Mouse (Mus musculus) urinary bladder, postnatal 4 days (tissue): Measurements from ENCODE around the gene Gh.
"Not testable (repeated sequence)": the region's sequence is repeated elsewhere in the genome, so short reads cannot be mapped to it uniquely, and the experiment has no call there.

ENCODE experiments used
- DNase-seq, 2 experiments: peaks; one replicate each; pipeline ENCODE4 v3.0.0; 2021 to 2022; ENCODE audit warnings: low spot score in 2 of 2

Gh gene

GRCm38 (mm10) chr11:106301765-106302164 is at the start of gene Gh:
Gene Gh, minus strand, starts transcription at chr11:106301865.
- no peak for DNase-seq

DNA sequence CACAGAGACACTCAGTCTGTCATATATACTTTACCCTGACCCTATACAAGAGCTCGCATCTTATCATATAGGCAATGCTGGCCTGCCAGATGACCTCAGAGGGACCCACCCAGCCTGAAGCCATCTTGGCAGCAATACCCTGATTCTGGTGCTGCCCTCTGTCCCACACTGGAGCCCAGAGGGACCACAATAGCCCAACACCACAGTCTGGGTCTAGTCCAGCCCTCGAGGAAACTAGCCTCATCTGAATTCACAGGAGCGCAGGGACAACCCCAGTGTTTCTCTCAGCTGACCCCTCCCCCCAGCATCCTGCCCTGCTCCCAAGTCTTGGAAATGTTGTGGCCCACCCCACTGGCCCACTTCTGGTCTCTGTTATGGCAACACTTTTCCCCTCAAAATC is 49.6 kb upstream of the Gh start:
- no peak for DNase-seq

DNA sequence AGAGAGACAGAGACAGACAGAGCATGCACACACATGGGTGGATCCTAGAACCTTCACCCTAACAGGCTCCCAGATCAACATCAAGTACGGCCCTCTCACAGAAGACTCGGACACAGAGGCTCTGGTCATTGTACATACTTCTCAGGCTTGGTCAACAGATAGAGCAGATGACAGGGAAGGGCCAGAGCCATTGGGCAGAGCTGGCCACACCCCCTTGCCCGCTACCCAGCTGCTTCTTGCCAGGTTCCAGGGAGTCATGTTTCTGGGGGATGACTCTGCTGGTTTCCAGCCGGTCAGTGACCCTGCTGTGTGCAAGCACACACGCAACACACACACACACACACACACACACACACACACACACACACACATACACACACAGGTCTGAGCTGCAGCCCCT is 49.2 kb upstream of the Gh start:
- no peak for DNase-seq

DNA sequence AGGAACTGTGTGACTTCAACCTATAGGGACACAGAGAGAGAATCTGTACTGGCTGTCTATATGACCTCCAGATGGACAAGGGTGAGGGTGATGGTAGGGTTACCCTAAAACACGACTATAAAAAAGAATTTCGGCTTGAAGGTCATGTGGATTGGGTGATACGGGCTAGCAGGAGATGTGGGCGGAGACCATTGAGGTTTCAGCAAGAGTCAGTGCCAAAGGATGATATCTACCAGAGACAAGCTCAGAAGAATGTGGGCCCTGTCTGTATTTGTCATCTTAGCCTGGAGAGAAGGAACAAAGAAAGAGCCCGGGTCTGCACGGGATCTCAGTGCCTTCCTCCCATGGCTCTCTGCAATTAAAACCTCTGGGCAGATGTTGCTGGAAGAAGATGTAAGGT is 48.1 kb upstream of the Gh start:
- no peak for DNase-seq

DNA sequence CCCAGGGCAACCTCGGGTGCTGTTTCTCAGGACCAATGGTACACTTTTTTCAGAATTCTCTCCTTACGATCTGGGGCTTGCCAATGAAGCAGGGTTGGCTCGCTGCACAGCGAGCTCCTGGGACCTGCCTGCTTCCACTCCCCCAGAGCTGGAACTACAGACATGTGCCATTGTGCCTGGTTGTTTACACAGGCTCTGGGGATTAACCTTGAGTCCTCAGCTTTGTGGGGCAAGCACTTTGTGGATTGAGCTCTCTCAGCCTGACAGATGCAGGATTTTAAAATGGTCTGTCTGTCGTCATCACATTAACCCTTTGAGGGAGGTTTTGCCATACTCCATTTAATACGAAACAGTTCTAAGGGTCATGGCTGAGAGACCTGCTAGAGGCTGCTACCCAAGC is 43.2 kb upstream of the Gh start:
- DNase-seq = no peak

DNA sequence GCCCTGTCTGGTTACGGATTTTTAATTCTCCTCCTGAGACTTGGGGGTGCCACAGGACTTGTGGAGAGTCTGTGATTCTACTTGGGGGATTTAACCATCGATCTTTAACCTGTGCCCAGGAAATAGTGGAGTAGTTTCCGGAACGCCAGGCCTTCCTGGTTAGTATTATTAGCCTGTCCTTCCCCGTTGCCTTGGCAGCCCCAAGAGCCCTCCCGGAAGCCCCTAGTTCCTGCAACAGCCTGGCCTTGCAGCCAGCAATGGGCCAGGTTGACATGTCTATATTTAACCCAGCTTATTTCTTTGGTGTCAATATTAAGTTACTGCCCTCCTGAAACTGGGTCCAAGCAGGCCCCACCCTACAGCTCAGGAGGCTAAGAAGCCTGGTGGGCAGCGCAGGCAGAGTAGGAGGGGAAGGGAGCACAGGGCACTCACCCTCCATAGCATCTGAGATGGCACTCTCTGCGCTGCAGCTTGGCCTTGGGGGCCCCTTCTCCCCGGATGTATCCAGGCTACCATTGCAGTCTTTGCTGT is 39.4 kb upstream of the Gh start:
- no peak for DNase-seq

DNA sequence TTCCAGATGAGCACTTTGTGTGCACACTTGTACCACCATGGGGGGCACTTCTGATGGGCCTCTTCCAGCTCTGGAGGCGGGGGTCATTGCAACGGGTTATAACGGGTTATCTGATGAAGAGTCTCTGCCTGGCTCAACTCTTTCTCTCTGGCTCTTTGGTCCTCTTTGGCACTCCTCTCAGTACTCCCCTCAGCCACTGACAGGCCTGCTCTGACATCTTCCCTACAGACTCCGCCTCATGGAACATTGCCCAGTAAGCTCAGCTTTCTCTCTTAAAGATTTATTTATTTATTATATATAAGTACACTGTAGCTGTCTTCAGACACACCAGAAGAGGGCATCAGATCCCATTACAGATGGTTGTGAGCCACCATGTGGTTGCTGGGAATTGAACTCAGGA is 37.7 kb upstream of the Gh start:
- not testable (repeated sequence) for DNase-seq

DNA sequence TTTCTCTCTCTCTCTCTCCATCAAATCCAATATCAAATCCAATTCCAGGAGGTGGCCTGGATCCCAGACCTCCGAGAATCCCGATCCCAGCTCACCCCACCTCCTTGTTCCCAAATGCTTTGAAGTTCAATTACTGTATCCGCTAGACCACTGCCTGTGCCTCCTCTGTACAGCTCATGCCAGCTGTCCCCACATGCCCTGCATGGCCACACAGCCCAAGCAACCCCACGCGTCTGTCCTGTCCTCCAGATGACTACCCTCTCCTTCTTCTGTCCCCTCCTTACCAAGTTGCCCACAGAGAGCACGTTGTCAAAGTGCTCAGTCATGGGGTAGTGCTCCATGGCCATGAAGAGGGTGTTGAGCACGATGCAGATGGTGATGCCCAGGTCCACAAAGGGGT is 37.2 kb upstream of the Gh start:
- no peak for DNase-seq

- DNase-seq = no peak
Measured at GRCm38 (mm10) chr11:106338029-106338428, 36.4 kb upstream of the Gh start.

GRCm38 (mm10) chr11:106334066-106334465 is 32.4 kb upstream of the Gh start:
- DNase-seq = no peak

DNA sequence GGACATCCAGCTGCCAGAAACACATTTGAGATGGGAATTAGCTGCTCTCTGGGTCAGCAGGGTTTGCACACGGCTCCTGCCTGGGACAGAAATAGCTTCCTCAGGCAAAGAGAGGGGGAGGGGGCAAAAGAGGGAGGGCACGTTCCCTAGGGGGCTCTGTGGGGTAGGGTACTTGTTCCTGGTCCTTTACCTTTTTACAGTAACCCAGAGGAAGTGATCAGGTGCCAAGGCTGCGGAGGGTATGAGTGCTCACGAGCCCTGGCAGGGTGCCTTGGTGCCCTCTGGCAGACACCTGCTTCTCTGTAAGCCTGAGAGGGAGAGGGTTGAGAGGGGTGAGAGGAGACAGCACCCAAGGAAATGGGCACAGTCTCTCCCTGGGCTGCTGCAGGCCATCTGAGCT is 30.8 kb upstream of the Gh start:
- DNase-seq = no peak

DNA sequence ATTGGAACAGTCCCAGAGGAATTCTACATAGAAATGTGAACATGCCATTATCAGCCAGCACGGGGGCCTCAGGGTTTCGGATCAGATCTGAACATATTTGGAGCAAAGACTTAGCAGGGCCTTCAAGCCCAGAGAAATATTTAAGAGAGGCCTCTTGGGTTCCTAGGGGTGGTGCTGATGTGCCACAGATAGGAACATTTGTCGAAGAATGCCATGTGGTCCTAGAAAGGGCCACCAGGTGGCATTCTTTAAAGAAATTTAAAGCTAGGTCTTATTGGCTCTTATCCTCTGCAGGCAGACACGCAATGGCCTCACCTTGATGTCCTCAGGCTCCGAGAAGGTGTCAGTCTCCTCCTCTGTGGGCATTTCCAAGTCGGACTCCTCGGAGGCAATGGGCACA is 28.0 kb upstream of the Gh start:
- no peak for DNase-seq

DNA sequence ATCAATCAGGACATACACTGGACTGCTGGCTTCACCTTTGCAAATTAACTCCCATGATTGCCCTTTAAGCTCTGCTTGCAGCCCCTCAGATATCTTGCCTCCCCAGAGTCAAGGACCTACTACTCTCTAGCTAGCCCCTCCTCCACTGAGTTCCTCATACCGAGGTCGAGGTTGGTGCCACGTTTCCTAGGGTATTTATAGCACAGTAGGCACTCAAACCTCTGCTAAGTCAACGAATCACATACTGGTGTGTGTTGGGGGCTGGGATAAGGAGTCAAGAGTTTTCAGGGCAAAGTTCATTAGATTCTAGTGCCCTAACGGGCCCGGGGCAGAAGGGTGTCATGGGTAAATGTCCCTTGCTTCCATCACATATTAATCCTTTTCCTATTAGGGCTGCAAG is 27.5 kb upstream of the Gh start:
- no peak for DNase-seq

DNA sequence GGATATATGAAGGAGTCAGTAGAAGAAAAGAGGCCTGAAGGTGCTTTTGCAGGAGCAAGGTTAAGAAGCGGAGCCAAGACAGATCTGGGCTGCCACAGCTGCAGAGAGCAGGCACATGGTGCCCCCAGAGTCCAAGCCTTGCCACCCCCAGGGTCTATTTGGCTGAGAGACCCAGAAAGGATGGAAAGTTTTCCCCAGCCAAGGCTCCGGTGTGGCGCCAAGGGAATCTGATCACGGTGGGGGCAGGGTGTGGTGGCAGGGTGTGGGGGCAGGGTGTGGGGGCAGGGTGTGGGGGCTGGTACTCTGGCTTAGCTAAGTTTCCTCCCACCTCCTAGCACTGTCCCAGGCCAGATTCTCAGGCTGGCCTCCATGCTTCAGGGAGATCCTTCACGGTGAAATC is 26.9 kb upstream of the Gh start:
- no peak for DNase-seq

- DNase-seq = no peak
Measured at GRCm38 (mm10) chr11:106326475-106326874, 24.8 kb upstream of the Gh start.

GRCm38 (mm10) chr11:106325566-106326206 is 24.0 kb upstream of the Gh start:
- no peak for DNase-seq

- no peak for DNase-seq
Measured at GRCm38 (mm10) chr11:106324858-106325257, 23.2 kb upstream of the Gh start.

- no peak for DNase-seq
Measured at GRCm38 (mm10) chr11:106318406-106319366, 17.0 kb upstream of the Gh start.

- DNase-seq = no peak
Measured at GRCm38 (mm10) chr11:106317801-106318200, 16.1 kb upstream of the Gh start.

- no peak for DNase-seq
Measured at GRCm38 (mm10) chr11:106316416-106316815, 14.8 kb upstream of the Gh start.

DNA sequence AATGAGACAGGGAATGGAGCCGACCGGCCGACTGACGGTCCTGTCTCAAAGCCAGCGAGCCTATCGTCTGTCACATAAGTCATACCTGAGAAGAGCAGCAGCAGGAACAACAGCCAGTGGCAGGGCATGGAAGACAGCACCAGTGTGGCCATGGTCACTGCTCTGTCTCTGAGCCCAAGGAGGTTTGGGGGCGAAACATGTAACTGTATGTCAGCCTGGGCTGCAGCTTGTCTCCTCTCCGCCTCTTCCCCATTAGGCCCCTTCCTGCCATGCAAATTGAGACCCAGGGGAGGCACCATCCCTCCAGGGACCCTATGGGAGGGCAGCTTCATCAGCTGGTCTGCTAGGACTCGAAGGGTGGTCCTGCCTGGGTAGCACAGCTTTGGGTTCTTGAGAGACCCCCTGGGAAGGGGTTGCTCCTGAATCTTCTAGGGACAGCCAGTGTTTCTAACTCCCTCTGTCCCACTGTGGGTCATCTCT is 12.7 kb upstream of the Gh start, which contains the start of gene Cd79b:
Gene Cd79b, minus strand, starts transcription at position 430 of the 480 bp plus-strand sequence.
- no peak for DNase-seq

DNA sequence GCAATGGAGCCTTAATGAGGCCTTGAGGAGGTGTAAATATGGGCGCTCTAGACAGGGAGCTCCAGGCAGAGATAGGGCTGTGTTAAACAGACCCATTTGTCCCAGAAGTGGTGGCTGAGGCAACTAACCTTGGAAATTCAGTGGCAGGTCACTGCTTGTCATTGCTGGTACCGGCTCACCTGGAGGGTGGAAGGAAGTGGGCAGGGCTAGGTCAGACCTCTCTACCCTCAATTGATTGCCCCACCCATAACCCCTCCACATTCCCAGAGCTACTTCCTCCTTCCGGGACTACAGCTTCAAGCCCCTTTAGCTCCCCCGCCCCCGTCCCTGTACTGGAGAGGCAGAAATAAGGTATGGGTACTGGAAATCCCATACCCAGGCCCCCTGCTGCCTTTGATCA is 11.9 kb upstream of the Gh start:
- no peak for DNase-seq

GRCm38 (mm10) chr11:106310123-106310522 is 8.5 kb upstream of the Gh start:
- DNase-seq = no peak
